Mouse (Mus musculus): ENCODE measurements at regions not wholly inside any gene's neighbourhood (a gene's known extent, or its start where the extent isn't known, plus 50 kb on each side); places are given as distances from the start of the nearest gene placed in this dataset.

GRCm38 (mm10) chr1:177651219-177651618 lies 78.4 kb upstream of the 1700016C15Rik start:
- TF ChIP-seq CTCF (IDR thresholded peaks at IDR 0.05; ENCODE audit: low read depth) (no peak), EP300 (IDR thresholded peaks at IDR 0.05; ENCODE audit: low read depth) (no peak)
